Mouse (Mus musculus) cerebellum, adult 2 months (tissue): Measurements from ENCODE around the gene Actb.

ENCODE experiments used
- CTCF ChIP-seq: fragments of 200-500 bp; IDR thresholded peaks from 2 replicates; pipeline ENCODE4 v1.5.1; 2011; ENCODE audit warnings: low read depth, mild to moderate bottlenecking, control low read depth, low read length, moderate library complexity, borderline replicate concordance; ENCODE audit not compliant: insufficient read depth
- POLR2A ChIP-seq: fragments of 200-500 bp; IDR thresholded peaks from 2 replicates; pipeline ENCODE4 v1.6.1; 2011; ENCODE audit warnings: low read length, control low read depth, borderline replicate concordance; ENCODE audit not compliant: insufficient read depth

DNA sequence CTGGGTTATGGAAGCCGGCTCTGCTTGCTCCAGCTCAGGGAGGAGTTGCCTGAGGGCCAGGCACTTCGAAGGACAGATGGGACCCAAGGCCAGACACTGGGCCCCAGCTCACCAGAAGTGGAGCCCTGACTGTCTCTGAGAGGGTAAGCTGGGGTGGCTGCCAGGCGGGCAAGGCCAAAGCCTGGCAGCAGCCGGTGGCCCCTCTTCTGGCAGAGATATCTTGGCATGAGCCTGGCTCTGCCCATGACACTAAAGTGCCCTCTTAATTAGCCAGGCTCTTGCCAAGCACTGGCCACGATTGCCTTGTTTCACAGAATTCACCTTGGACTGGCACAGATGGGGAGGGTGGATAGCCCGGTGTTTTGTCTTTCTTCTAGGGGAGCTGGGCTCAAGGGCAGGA, 43.9 kb upstream of the Actb start:
- TF ChIP-seq CTCF (no peak), POLR2A (no peak)
